ENCODE assay signal across 9 mouse cellular contexts in the genomic region with DNA sequence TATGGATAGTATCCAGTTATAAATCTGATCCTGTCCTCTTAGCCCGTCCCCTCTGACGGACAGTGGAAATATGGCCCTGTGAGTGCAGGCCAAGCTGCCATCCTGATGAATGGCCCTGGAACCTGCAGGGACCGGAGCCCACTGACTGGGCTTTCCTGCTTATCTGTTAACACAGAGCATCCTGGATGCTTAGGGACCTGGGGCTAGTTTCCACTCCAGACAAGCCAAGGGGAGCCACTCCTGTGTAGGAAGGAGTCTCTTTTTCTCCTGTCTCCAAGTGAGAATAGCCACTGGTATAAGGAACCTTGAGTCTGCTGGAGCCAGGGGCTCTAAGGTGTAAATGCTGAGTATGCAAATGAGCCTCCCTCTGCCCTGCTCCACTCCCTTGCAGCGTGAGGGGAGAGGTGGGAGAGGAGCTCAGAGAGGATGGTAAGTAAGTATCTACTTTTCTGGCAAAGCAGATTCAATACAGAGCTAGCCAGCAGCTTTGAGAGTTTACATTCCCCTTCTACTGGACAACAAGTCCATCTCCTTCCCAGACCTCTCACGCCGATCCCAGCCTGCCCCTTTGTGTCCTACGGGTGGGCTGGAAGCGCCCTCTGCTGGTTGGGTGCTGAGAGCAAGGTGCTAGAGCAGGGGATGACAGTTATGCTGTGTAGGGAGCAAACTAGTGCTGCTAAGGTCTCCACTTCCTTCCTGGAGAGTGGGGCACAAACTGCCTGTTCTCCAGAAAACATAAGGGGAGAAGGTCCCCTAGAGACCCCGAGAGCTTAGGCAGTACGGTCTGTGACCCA. TPM values are rescaled to one million over a fixed set of nuclear protein-coding genes. Genes with fewer than 3 reads are reported as not detected.
DNase-seq lines count a peak whose midpoint lies in the region; ATAC-seq and TF ChIP-seq lines count a peak whose summit lies in the region.
"Had no signal": no experiment of that assay in that cellular context is flagged by ENCODE, and none has a peak within 500 bp of the region (broad histone marks: within the 10 kb centered on the region; RNA-seq: fewer than 3 reads in every experiment).

No protein-coding gene starts in this region.

- TF ChIP-seq CTCF in CH12.LX (conservative IDR thresholded peaks at IDR 0.05 in 1 of 2, IDR thresholded peaks at IDR 0.05 in 1 of 2; ENCODE audit: low read depth in 2 of 2, low read length in 2 of 2), result peak; percentile 73 to 90
- peak; percentile 97 for TF ChIP-seq CTCF in heart, postnatal 0 days (IDR thresholded peaks at IDR 0.05; ENCODE audit: low read depth)

- H3K36me3 ChIP-seq in CH12.LX (replicated peaks in 1 of 2; ENCODE audit: control insufficient read depth in 1 of 2, insufficient read depth in 1 of 2, low read length in 1 of 2), result no peaks in the 10 kb centered on the region
- H3K36me3 ChIP-seq in forebrain, embryonic 13.5 days (ENCODE audit: poor library complexity, severe bottlenecking), result peaks cover 76% of the 10 kb centered on the region
- H3K36me3 ChIP-seq in heart, postnatal 0 days (replicated peaks; ENCODE audit: control insufficient read depth, insufficient read depth, low read length), result no peaks in the 10 kb centered on the region
- no peaks in the 10 kb centered on the region for H3K36me3 ChIP-seq in liver, embryonic 16.5 days (ENCODE audit: control insufficient read depth, insufficient read depth)

- no peak for TF ChIP-seq EP300 in CH12.LX (IDR thresholded peaks at IDR 0.05; ENCODE audit: low read length)
- no peak for TF ChIP-seq EP300 in heart, postnatal 0 days (IDR thresholded peaks at IDR 0.05; ENCODE audit: low read depth)

- peaks cover 10 to 39% of the 10 kb centered on the region in 2 experiments for H3K4me1 ChIP-seq in CH12.LX (ENCODE audit: control insufficient read depth in 1 of 2, insufficient read depth in 2 of 2)
- H3K4me1 ChIP-seq in forebrain, embryonic 13.5 days, result no peaks in the 10 kb centered on the region
- no peaks in the 10 kb centered on the region for H3K4me1 ChIP-seq in heart, postnatal 0 days (ENCODE audit: control insufficient read depth, insufficient read depth)
- peaks cover 15% of the 10 kb centered on the region for H3K4me1 ChIP-seq in liver, embryonic 16.5 days (ENCODE audit: control insufficient read depth, low read depth, low read length)

- TF ChIP-seq RAD21 in CH12.LX (IDR thresholded peaks at IDR 0.05; ENCODE audit: low read depth, low read length), result peak; percentile 74

- H3K4me3 ChIP-seq in CH12.LX (replicated peaks in 1 of 3; ENCODE audit: low read depth in 2 of 3, low read length in 2 of 3, poor library complexity in 1 of 3), result peak overlapping the region in 1 of 3 experiments; percentile 5
- H3K4me3 ChIP-seq in forebrain, embryonic 13.5 days, result no peak overlapping the region
- H3K4me3 ChIP-seq in heart, postnatal 0 days (ENCODE audit: low read depth, low read length), result no peak overlapping the region
- no peak overlapping the region for H3K4me3 ChIP-seq in liver, embryonic 16.5 days (ENCODE audit: low read depth, low read length)
- H3K4me3 ChIP-seq: embryonic facial prominence, embryonic 13.5 days had no signal

- no peak overlapping the region for H3K27ac ChIP-seq in CH12.LX (ENCODE audit: insufficient read depth, low read depth)
- no peak overlapping the region for H3K27ac ChIP-seq in forebrain, embryonic 13.5 days
- H3K27ac ChIP-seq in heart, postnatal 0 days (ENCODE audit: low read depth), result 0 out of 2 replicates have a peak overlapping the region, but pooled peaks have one; percentile 13
- no peak overlapping the region for H3K27ac ChIP-seq in liver, embryonic 16.5 days (ENCODE audit: low read length)
- H3K27ac ChIP-seq: embryonic facial prominence, embryonic 13.5 days had no signal

- peak; percentile 79 for ATAC-seq in forebrain, embryonic 13.5 days
- ATAC-seq in heart, postnatal 0 days (ENCODE audit: insufficient read depth, low read depth), result peak; percentile 78
- peak; percentile 47; the same call in 1 of the 2 replicates for ATAC-seq in liver, embryonic 16.5 days (ENCODE audit: low read depth)

- TF ChIP-seq POLR2A in CH12.LX (IDR thresholded peaks at IDR 0.05; ENCODE audit: low read depth, low read length), result no peak

- 46% methylated on average over 10 of the region's 10 CpGs for WGBS in forebrain, embryonic 13.5 days
- WGBS in heart, postnatal 0 days, result 34% methylated on average over 10 of the region's 10 CpGs
- WGBS in liver, embryonic 16.5 days (ENCODE audit: insufficient replicate concordance), result 30% methylated on average over 10 of the region's 10 CpGs

- dilution Hi-C loops in CH12.LX (cut with MboI; ENCODE audit: extremely low pct_ligation_motif_present, extremely low pct_unique_long_range_greater_than_20kb, low sequenced_read_pairs), result no loop called here

- H3K9me3 ChIP-seq in CH12.LX (replicated peaks; ENCODE audit: low read length), result no peaks in the 10 kb centered on the region
- no peaks in the 10 kb centered on the region for H3K9me3 ChIP-seq in forebrain, embryonic 13.5 days (replicated peaks)
- H3K9me3 ChIP-seq in heart, postnatal 0 days (replicated peaks; ENCODE audit: control insufficient read depth, low read length), result no peaks in the 10 kb centered on the region
- no peaks in the 10 kb centered on the region for H3K9me3 ChIP-seq in liver, embryonic 16.5 days (replicated peaks; ENCODE audit: control insufficient read depth, low read length)
- H3K9me3 ChIP-seq: embryonic facial prominence, embryonic 13.5 days had no signal

- H3K27me3 ChIP-seq in CH12.LX (replicated peaks), result peaks cover 2% of the 10 kb centered on the region
- H3K27me3 ChIP-seq in forebrain, embryonic 13.5 days, result no peaks in the 10 kb centered on the region
- no peaks in the 10 kb centered on the region for H3K27me3 ChIP-seq in heart, postnatal 0 days (ENCODE audit: control insufficient read depth, insufficient read depth, low read length)
- no peaks in the 10 kb centered on the region for H3K27me3 ChIP-seq in liver, embryonic 16.5 days (ENCODE audit: control insufficient read depth, insufficient read depth, low read depth, low read length)
- H3K27me3 ChIP-seq: embryonic facial prominence, embryonic 13.5 days had no signal

- H3K9ac ChIP-seq in CH12.LX (ENCODE audit: insufficient read depth, low read depth), result no peak overlapping the region
- no peak overlapping the region for H3K9ac ChIP-seq in forebrain, embryonic 13.5 days
- H3K9ac ChIP-seq in heart, postnatal 0 days (replicated peaks; ENCODE audit: low read depth, low read length), result no peak overlapping the region
- no peak overlapping the region for H3K9ac ChIP-seq in liver, embryonic 16.5 days (ENCODE audit: low read depth, low read length)
- H3K9ac ChIP-seq: embryonic facial prominence, embryonic 13.5 days had no signal

- no peaks in the 10 kb centered on the region for H3K79me2 ChIP-seq in CH12.LX (replicated peaks; ENCODE audit: control insufficient read depth, extremely low read depth, insufficient read depth, poor library complexity, severe bottlenecking)

- peak; percentile 63 for DNase-seq in CH12.LX (ENCODE audit: extremely low read depth)
- DNase-seq in c-Kit-positive CD71-negative TER-119-negative erythroid progenitor cells, embryonic 14.5 days (ENCODE audit: low read depth), result peak; percentile 50
- peak; percentile 66 for DNase-seq in heart, postnatal 0 days (ENCODE audit: low spot score)
- peak; percentile 70 to 92 for DNase-seq in kidney, postnatal 36 days
- peak; percentile 62 for DNase-seq in ovary, adult 18-20 months (ENCODE audit: low spot score)
- peak; percentile 22 to 30 for DNase-seq in thymus, adult 18-20 months

- in situ Hi-C loops in CH12.LX (cut with MboI; ENCODE audit: low pct_ligation_motif_present, low pct_unique_long_range_greater_than_20kb, low sequenced_read_pairs), result no loop called here

- H3K4me2 ChIP-seq in CH12.LX (ENCODE audit: insufficient read depth, low read depth, poor library complexity, severe bottlenecking), result peak overlapping the region; percentile 25; the same call in 1 of the 2 replicates
- H3K4me2 ChIP-seq in forebrain, embryonic 13.5 days, result no peak overlapping the region
- H3K4me2 ChIP-seq in heart, postnatal 0 days (ENCODE audit: low read depth, low read length), result no peak overlapping the region
- H3K4me2 ChIP-seq in liver, embryonic 16.5 days (ENCODE audit: low read depth, low read length), result peak overlapping the region; percentile 23; the same call in 1 of the 2 replicates
- H3K4me2 ChIP-seq: embryonic facial prominence, embryonic 13.5 days had no signal

TF ChIP-seq in CH12.LX, 34 proteins besides CTCF, POLR2A, EP300 and RAD21:
- TF ChIP-seq SMC3 (IDR thresholded peaks at IDR 0.05; ENCODE audit: low read depth, low read length), result peak; percentile 86
- TF ChIP-seq IRF4 (IDR thresholded peaks at IDR 0.05; ENCODE audit: low read depth, low read length), result 0 out of 2 replicates have a peak, but pooled peaks have one; percentile 22
- TF ChIP-seq CHD2 (IDR thresholded peaks at IDR 0.05; ENCODE audit: low read length), result no peak
- no peak for TF ChIP-seq MYC (IDR thresholded peaks at IDR 0.05; ENCODE audit: low read depth, low read length)
- TF ChIP-seq MAFK (IDR thresholded peaks at IDR 0.05; ENCODE audit: insufficient replicate concordance, low read length), result peak; percentile 88; the same call in 1 of the 2 replicates
- TF ChIP-seq MEF2A (IDR thresholded peaks at IDR 0.05; ENCODE audit: borderline replicate concordance, low read depth, low read length), result no peak
- TF ChIP-seq ZC3H11A (IDR thresholded peaks at IDR 0.05; ENCODE audit: low read depth, low read length), result no peak; the same call in 1 of the 2 replicates

RNA-seq across cellular contexts. Expression of a gene that starts 24.7 kb away (rescaled TPM):
- total RNA-seq in CH12.LX (2012; rRNA removed) (0.08 and 0.17 TPM in 2 replicates), CH12.LX (2014; rRNA removed) (0.09 TPM in 1 of 2 replicates, not detected in the other)
- 0.11 and 0.23 TPM in 2 replicates for polyA plus RNA-seq in CH12.LX (2012; ENCODE audit: insufficient read length, low read depth)
- 3.5 and 4.1 TPM in 2 replicates for polyA plus RNA-seq in forebrain, embryonic 13.5 days (2015; fragmentation: Nextera tagmentation; extraction: Ambion mirVana)
- 2.5 and 4.8 TPM in 2 replicates for total RNA-seq in heart, postnatal 0 days (2014; rRNA removed; ENCODE audit: low replicate concordance)
- polyA plus RNA-seq in heart, postnatal 0 days (2015; fragmentation: Nextera tagmentation; extraction: Ambion mirVana), result 0.19 and 0.31 TPM in 2 replicates
- 0.07 and 0.11 TPM in 2 replicates for polyA plus RNA-seq in liver, embryonic 16.5 days (2015; fragmentation: Nextera tagmentation; extraction: Ambion mirVana)

Comparison
In these comparisons a context has a peak if more than half of its experiments do, and no peak if none do; other contexts are left out.
1. DNase-seq: peak in every context shown above with its lines; median percentile 81 in kidney, postnatal 36 days; 66 in heart, postnatal 0 days; 63 in CH12.LX; 62 in ovary, adult 18-20 months; 50 in c-Kit-positive CD71-negative TER-119-negative erythroid progenitor cells, embryonic 14.5 days; 26 in thymus, adult 18-20 months.
2. H3K4me2 ChIP-seq: peak in CH12.LX (single experiment) and liver, embryonic 16.5 days (single experiment); none in forebrain, embryonic 13.5 days (single experiment) and heart, postnatal 0 days (single experiment).
3. Peak in every context shown above with its lines, with median percentiles within 50 percentile points of each other: ATAC-seq.